Mouse (Mus musculus) embryonic fibroblast, embryonic 13.5 days (primary cell): ENCODE results near the gene Gpbar1.

Source experiments
- CTCF ChIP-seq: IDR thresholded peaks from 2 replicates; pipeline ENCODE4 v1.5.1; 2011; ENCODE audit warnings: mild to moderate bottlenecking, control low read depth, low read length, moderate library complexity, borderline replicate concordance; ENCODE audit not compliant: insufficient read depth
- POLR2A ChIP-seq: IDR thresholded peaks from 2 replicates; pipeline ENCODE4 v1.6.1; 2011; ENCODE audit warnings: low read depth, mild to moderate bottlenecking, control low read depth, low read length, moderate library complexity

DNA sequence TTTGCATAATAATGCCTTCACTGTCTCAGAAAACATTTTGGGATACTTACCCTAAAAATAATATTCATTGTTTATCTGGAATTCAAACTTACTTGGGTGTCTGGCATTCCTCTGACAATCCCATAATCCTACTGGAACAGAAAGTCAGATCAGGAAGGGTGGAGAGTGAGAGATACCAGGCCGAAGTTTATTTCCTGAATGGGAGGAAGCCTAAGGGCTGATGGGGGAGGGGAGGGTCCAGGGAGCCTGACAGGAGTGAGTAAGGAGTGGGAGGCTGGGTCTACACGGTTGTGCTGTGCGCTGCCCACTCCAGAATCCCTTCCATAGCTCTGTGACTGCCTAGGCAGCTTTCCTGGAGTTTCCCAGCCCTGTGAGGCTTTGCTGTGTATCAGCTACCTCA lies 31.4 kb downstream of the Gpbar1 start:
- TF ChIP-seq POLR2A (no peak), CTCF (no peak)
